24 mouse cellular contexts compared by ENCODE assay signal in genomic region chr7:139531428-139531801, GRCm38 (mm10). TPM values are rescaled to one million over a fixed set of nuclear protein-coding genes. Genes with fewer than 3 reads are reported as not detected.
DNase-seq lines count a peak whose midpoint lies in the region; ATAC-seq lines count a peak whose summit lies in the region.
"Had no signal": no experiment of that assay in that cellular context is flagged by ENCODE, and none has a peak within 500 bp of the region (broad histone marks: within the 10 kb centered on the region; RNA-seq: fewer than 3 reads in every experiment).

No protein-coding gene starts in this region.

- peak overlapping the region; percentile 84 for H3K27ac ChIP-seq in midbrain, embryonic 10.5 days (replicated peaks)
- no peak overlapping the region for H3K27ac ChIP-seq in midbrain, embryonic 16.5 days (ENCODE audit: low read length)
- no peak overlapping the region for H3K27ac ChIP-seq in liver, embryonic 11.5 days (ENCODE audit: low read depth, low read length)
- H3K27ac ChIP-seq: embryonic facial prominence, embryonic 12.5 days; heart, embryonic 15.5 days; limb, embryonic 13.5 days; liver, embryonic 13.5 days had no signal

- H3K36me3 ChIP-seq in midbrain, embryonic 10.5 days = peaks cover 11% of the 10 kb centered on the region
- H3K36me3 ChIP-seq in midbrain, embryonic 16.5 days (ENCODE audit: control insufficient read depth, insufficient read depth, low read length) = no peaks in the 10 kb centered on the region
- no peaks in the 10 kb centered on the region for H3K36me3 ChIP-seq in liver, embryonic 11.5 days (ENCODE audit: control insufficient read depth, insufficient read depth, low read length)
- H3K36me3 ChIP-seq: G1E; liver, embryonic 13.5 days had no signal

- no peak for ATAC-seq in midbrain, embryonic 16.5 days
- no peak for ATAC-seq in liver, embryonic 11.5 days (replicated peaks; ENCODE audit: low FRiP score)
- ATAC-seq: inflammation-experienced regulatory T-cells, adult 6 months had no signal

- peaks cover 100% of the 10 kb centered on the region for H3K27me3 ChIP-seq in midbrain, embryonic 10.5 days (ENCODE audit: low read depth, poor library complexity, severe bottlenecking)
- H3K27me3 ChIP-seq in midbrain, embryonic 16.5 days (ENCODE audit: control insufficient read depth, insufficient read depth, low read depth, low read length) = peaks cover 64% of the 10 kb centered on the region
- H3K27me3 ChIP-seq in liver, embryonic 11.5 days (replicated peaks; ENCODE audit: control insufficient read depth, insufficient read depth, low read length) = no peaks in the 10 kb centered on the region
- H3K27me3 ChIP-seq: CH12.LX; embryonic facial prominence, embryonic 12.5 days; heart, embryonic 15.5 days; limb, embryonic 13.5 days; liver, embryonic 13.5 days had no signal

- WGBS in midbrain, embryonic 10.5 days = 72% methylated on average over 4 of the region's 4 CpGs
- WGBS in midbrain, embryonic 16.5 days = 63% methylated on average over 4 of the region's 4 CpGs
- WGBS in liver, embryonic 11.5 days = 81% methylated on average over 4 of the region's 4 CpGs

- no peaks in the 10 kb centered on the region for H3K9me3 ChIP-seq in midbrain, embryonic 10.5 days (replicated peaks)
- H3K9me3 ChIP-seq in midbrain, embryonic 16.5 days (replicated peaks; ENCODE audit: control insufficient read depth, low read length, poor library complexity, severe bottlenecking) = no peaks in the 10 kb centered on the region
- no peaks in the 10 kb centered on the region for H3K9me3 ChIP-seq in liver, embryonic 11.5 days (ENCODE audit: control insufficient read depth, low read length)
- H3K9me3 ChIP-seq: embryonic facial prominence, embryonic 12.5 days; heart, embryonic 15.5 days; limb, embryonic 13.5 days; liver, embryonic 13.5 days had no signal

- no peak overlapping the region for H3K9ac ChIP-seq in midbrain, embryonic 16.5 days (ENCODE audit: low read depth, low read length)
- H3K9ac ChIP-seq in liver, embryonic 11.5 days (ENCODE audit: low read depth, low read length) = no peak overlapping the region
- H3K9ac ChIP-seq: embryonic facial prominence, embryonic 12.5 days; forebrain, postnatal 0 days; heart, embryonic 15.5 days; limb, embryonic 13.5 days; liver, embryonic 13.5 days; lung, embryonic 14.5 days had no signal

- DNase-seq in midbrain, embryonic 10.5 days (ENCODE audit: low spot score) = no peak
- peak; percentile 27 for DNase-seq in kidney, adult 18-20 months
- DNase-seq in kidney, adult 9 months = peak; percentile 41
- DNase-seq in kidney, postnatal 25 days = peak; percentile 37 to 48
- DNase-seq in liver, embryonic 11.5 days (ENCODE audit: low spot score) = no peak
- no peak for DNase-seq in ovary, postnatal 10 days (ENCODE audit: low spot score)
- DNase-seq: B cell, adult 2 months; cerebellum, adult 18-20 months; heart, postnatal 4 days; layer of hippocampus, adult 9-11 months; liver, embryonic 13.5 days; lung, embryonic 14.5 days; right cerebral cortex, postnatal 4 days; thymus, postnatal 14 days had no signal

- no peak overlapping the region for H3K4me2 ChIP-seq in midbrain, embryonic 16.5 days (ENCODE audit: low read length)
- H3K4me2 ChIP-seq in liver, embryonic 11.5 days = no peak overlapping the region
- H3K4me2 ChIP-seq: embryonic facial prominence, embryonic 12.5 days; heart, embryonic 15.5 days; limb, embryonic 13.5 days; liver, embryonic 13.5 days; lung, embryonic 14.5 days had no signal

- H3K4me3 ChIP-seq in midbrain, embryonic 10.5 days = no peak overlapping the region
- H3K4me3 ChIP-seq in midbrain, embryonic 16.5 days (ENCODE audit: low read depth, low read length) = no peak overlapping the region
- no peak overlapping the region for H3K4me3 ChIP-seq in liver, embryonic 11.5 days (ENCODE audit: low read depth, low read length)
- H3K4me3 ChIP-seq: embryonic facial prominence, embryonic 12.5 days; heart, embryonic 15.5 days; limb, embryonic 13.5 days; liver, embryonic 13.5 days had no signal

- peaks cover 49% of the 10 kb centered on the region for H3K4me1 ChIP-seq in midbrain, embryonic 10.5 days
- H3K4me1 ChIP-seq in midbrain, embryonic 16.5 days (ENCODE audit: control insufficient read depth, insufficient read depth, low read length) = peaks cover 4% of the 10 kb centered on the region; the same call in 1 of the 2 replicates
- no peaks in the 10 kb centered on the region for H3K4me1 ChIP-seq in liver, embryonic 11.5 days (replicated peaks; ENCODE audit: control insufficient read depth, insufficient read depth, low read length)
- H3K4me1 ChIP-seq: embryonic facial prominence, embryonic 12.5 days; heart, embryonic 15.5 days; limb, embryonic 13.5 days; liver, embryonic 13.5 days had no signal

RNA-seq across cellular contexts. Expression of gene Nkx6-2, which starts 51.2 kb away (rescaled TPM):
- 60.2 and 87.1 TPM in 2 replicates for polyA plus RNA-seq in midbrain, embryonic 10.5 days (2016; fragmentation: Nextera tagmentation; extraction: Ambion mirVana)
- polyA plus RNA-seq in midbrain, embryonic 16.5 days (2015; fragmentation: Nextera tagmentation; extraction: Ambion mirVana) = 2.5 and 4.5 TPM in 2 replicates
- polyA plus RNA-seq in liver, embryonic 11.5 days (2014; fragmentation: Nextera tagmentation; extraction: Ambion mirVana) = 0.32 and 0.56 TPM in 2 replicates
- polyA plus RNA-seq: G1E; gonadal fat pad, adult 2 months; inflammation-experienced regulatory T-cells, adult 6 months; large intestine, adult 2 months; lung, embryonic 14.5 days had no signal

Comparison
In these comparisons a context has a peak if more than half of its experiments do, and no peak if none do; other contexts are left out.
1. RNA of gene Nkx6-2, which starts 51.2 kb away (polyA plus RNA-seq): 60.2 to 87.1 TPM in midbrain, embryonic 10.5 days; 2.5 to 4.5 TPM in midbrain, embryonic 16.5 days and 0.32 to 0.56 TPM in liver, embryonic 11.5 days; every median in the first group is over 10 times any median in the second.
2. DNase-seq: peak in kidney, adult 18-20 months (single experiment), kidney, adult 9 months (single experiment) and kidney, postnatal 25 days (2 of 2); none in midbrain, embryonic 10.5 days (single experiment), liver, embryonic 11.5 days (single experiment) and ovary, postnatal 10 days (single experiment).